Mouse (Mus musculus) right cerebral cortex, adult 2 months (tissue): ENCODE data around the gene Stk32c.

Experiments used
- DNase-seq, 2 experiments: peaks; one replicate each; pipeline ENCODE4 v3.0.0; 2021 to 2022; ENCODE audit warnings: low spot score in 2 of 2

The Stk32c gene

GRCm38 (mm10) chr7:139200108-139200507 is 13.0 kb downstream of the Stk32c start:
- DNase-seq: peak; percentile 76 to 83

GRCm38 (mm10) chr7:139197022-139197421 is 16.1 kb downstream of the Stk32c start:
- no peak for DNase-seq

GRCm38 (mm10) chr7:139191619-139192018 is 21.5 kb downstream of the Stk32c start:
- no peak for DNase-seq

GRCm38 (mm10) chr7:139190616-139191015 is 22.5 kb downstream of the Stk32c start:
- DNase-seq: no peak

- no peak for DNase-seq
Observed at GRCm38 (mm10) chr7:139188634-139189207, 24.4 kb downstream of the Stk32c start.

DNA sequence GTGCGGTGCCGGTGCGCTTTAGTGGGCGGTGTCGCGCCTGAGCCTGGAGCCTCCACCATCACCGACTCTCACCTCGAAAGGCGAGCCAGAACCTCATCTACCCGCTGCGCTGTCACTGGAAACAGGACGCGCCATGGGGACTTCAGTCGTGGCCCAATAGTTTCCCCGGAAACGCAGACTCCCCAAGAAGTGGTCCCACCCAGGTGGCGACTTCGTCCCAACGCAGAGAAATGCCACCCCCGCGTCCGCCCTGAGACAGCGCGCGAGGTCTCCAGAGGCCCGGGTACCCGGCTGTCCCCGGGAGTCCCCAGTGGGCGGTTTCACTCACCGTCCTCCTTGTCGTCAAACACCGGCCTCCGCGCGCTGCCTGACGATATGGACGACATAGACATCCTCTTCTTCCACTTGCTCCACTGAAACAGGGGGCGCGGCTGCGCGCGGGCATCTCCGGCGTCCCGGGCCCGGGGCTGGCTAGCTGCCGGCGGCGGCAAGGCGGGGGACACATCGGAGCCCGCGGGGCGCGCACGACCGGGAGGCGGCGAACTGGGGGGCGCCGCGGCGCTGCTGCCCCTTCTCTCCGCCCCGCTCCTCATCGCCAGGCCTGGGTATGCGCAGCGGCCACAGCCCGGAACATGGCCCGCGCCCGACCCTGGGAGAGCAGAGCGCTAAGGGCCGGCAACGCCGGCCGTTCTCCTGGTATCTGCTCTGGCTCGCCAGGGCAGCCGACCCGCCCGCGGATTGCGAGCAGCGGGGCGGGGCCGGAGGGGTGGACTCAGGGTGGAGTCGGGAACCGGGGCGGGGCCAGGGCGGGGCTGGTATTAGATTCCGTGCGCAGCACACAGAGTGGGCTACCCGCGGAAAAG is 25.1 kb downstream of the Stk32c start:
- peak; percentile 73 for DNase-seq

GRCm38 (mm10) chr7:139187277-139187676 is 25.8 kb downstream of the Stk32c start:
- no peak for DNase-seq

DNA sequence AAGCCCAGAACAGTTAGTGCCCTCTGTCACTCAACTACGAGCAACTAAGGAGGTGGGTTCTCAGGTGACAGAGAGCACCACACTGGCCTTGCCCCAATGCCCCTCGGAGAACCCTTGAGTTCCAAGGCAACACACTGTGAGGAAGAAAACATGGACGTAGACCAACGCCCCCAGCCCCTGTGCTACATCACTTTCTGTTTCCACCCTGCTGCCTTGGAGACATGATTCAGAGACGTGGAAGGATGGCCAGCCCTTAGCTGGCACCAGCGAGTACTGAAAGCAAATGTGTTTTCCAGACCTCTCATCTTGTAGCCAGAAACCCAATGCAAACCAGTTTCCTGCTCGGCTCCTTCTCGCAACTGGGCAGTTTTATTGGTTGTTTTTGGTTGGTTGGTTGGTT is 26.7 kb downstream of the Stk32c start:
- peak in 1 of 2 experiments; percentile 60 for DNase-seq

GRCm38 (mm10) chr7:139185971-139186370 is 27.1 kb downstream of the Stk32c start:
- no peak for DNase-seq

DNA sequence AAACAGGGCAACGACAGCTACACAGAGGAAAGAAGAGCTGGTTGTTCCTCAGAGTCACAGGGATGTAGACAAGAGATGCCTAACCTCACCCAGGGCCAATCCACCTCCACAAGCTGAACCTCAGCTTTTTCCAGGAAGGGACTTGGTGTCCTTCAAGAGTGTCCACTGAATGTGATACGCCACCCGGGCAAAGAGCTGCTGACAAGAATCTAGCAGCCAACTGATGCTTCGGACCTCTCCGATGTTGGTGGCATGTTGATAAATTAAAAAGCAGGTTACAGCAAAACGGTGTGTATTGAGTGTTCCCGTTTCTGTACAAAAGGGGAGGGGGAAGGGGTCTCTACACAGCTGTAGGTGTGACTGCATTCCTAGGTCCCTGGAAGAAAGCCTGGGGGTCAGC is 28.3 kb downstream of the Stk32c start:
- DNase-seq: no peak

DNA sequence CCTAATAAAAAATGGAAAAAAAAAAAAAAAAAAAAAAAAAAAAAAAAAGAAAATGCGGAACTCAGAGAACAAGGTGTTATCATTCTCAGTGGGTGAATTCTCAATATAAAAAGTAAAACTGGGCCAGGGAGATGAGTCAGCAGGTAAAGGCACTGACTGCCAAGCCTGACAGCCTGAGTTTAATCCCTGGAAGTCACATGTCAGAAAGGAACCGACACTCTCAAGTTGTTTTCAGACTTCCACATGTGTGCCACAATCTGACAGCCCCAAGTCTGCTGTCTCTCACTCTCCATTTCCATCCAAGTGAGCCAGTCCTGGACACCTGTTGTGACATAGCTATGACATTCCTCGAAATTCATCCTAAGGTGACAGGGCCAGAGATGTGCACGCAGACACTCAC is 28.7 kb downstream of the Stk32c start:
- peak in 1 of 2 experiments; percentile 62 for DNase-seq

- DNase-seq: no peak
Observed at GRCm38 (mm10) chr7:139180058-139180457, 33.0 kb downstream of the Stk32c start.

GRCm38 (mm10) chr7:139179299-139179698 is 33.8 kb downstream of the Stk32c start:
- peak; percentile 61 to 64 for DNase-seq

GRCm38 (mm10) chr7:139169143-139169542 is 44.0 kb downstream of the Stk32c start:
- DNase-seq: no peak

- peak; percentile 80 to 87 for DNase-seq
Observed at GRCm38 (mm10) chr7:139164410-139164809, 48.7 kb downstream of the Stk32c start.

DNA sequence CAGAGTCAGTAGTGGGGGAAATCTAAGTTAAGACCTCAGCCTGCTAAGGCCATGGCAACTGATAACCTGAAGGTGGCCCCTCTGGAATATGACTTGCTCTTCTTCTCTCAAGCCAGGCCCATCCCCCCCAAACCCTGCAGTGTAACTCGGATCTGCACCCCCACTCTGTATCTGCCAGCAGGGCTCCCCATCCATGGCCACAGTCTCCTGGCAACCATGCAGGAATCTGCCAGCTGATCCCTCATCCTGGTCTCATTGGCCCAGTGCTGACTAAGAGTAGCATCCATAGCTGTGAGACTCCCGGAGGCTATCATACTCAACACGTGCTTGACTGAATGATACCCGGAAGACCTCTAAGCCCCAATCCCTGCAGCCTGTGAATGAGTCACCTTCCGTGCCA is 54.2 kb downstream of the Stk32c start:
- DNase-seq: peak; percentile 46 to 51

GRCm38 (mm10) chr7:139158549-139158948 is 54.6 kb downstream of the Stk32c start:
- peak; percentile 62 to 68 for DNase-seq

GRCm38 (mm10) chr7:139157541-139157940 is 55.6 kb downstream of the Stk32c start:
- no peak for DNase-seq

- DNase-seq: no peak
Observed at GRCm38 (mm10) chr7:139156341-139157058, 56.6 kb downstream of the Stk32c start.

- DNase-seq: no peak
Observed at GRCm38 (mm10) chr7:139152927-139153326, 60.2 kb downstream of the Stk32c start.

- peak; percentile 59 to 61 for DNase-seq
Observed at GRCm38 (mm10) chr7:139151116-139151515, 62.0 kb downstream of the Stk32c start.

DNA sequence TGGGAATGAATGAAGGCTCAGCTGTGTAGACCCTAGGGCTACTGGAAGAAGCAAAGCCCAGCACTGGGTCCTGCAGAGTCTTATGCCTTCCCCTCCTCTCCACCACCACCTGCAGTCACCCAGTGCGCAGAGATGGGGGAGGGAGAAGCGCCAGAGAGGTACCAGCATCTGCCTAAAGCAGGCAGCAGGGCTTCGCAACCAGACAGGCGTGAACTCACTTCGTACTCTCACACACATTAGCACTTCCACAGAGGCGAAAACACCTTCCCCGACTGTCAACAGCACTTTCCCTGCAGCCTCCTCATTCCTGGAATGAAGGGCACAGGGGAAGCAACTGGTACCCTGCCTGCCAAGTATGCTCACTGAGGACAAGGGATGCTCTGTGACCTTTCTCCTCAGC is 63.7 kb downstream of the Stk32c start:
- DNase-seq: peak in 1 of 2 experiments; percentile 63
